Mouse (Mus musculus): Measurements from ENCODE around the gene Dqx1. TPM values are rescaled to one million over a fixed set of nuclear protein-coding genes. Genes with fewer than 3 reads are reported as not detected.

Gene Dqx1
- total and polyA plus RNA-seq, 2 experiments from 2014 or later: 0.11 to 0.30 TPM

DNA sequence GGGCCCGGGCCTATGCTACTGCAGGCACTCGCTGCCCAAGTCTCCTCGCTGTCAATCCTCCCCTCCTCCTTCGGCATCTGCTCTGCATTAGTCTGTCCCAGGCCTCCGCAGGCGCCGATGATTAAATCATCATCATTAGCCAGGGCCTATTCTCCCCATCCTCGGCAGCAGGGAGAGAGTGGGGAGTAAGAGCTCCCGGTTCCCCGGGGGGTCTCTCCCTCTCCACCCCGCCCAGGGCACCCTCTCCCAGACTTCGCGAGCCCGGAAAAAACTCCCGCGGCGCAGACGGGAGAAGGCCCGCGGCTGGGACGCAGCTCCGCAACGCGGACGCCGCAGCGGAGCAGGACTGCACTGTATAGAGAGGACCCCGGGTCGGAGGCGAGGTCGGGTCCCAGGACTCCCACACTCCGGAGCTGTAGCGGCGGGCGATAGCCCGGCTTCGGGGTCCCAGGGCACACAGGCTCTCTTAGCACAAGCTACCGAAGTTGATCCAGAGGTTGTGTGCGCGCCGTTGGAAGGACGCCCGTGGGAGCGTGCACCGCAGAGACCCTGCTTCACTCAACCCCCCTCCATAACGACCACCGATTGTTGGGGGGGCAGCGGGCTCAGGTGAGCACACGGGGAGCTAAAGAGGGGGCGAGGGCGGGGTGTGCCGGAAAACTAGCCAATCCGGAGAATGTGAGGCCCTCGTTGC lies 20.1 kb downstream of the Dqx1 start, which contains the start of gene Pcgf1:
Pcgf1 (plus strand) TSS at position 240 of the 694 bp plus-strand sequence.
- DNase-seq (ENCODE audit: low spot score) (peak; percentile 99), ATAC-seq (ENCODE audit: low FRiP score) (peak; percentile 67)
- Histone ChIP-seq H3K27me3 (ENCODE audit: insufficient read depth, low read length) (peaks cover 29% of the 10 kb centered on the region), H3K4me1 (ENCODE audit: insufficient read depth, low read length) (peaks cover 11% of the 10 kb centered on the region; the same call in 1 of the 2 replicates), H3K4me2 (ENCODE audit: low read depth, low read length, poor library complexity, severe bottlenecking) (peak within 1 kb of the TSS; percentile 89), H3K9ac (replicated peaks; ENCODE audit: low read length, poor library complexity, severe bottlenecking) (peak within 1 kb of the TSS; percentile 80), H3K27ac (ENCODE audit: low read depth, low read length) (peak within 1 kb of the TSS; percentile 92), H3K4me3 (ENCODE audit: low read depth, low read length) (peak within 1 kb of the TSS; percentile 73), H3K36me3 (ENCODE audit: insufficient read depth, low read length) (0 out of 2 replicates have a peak, but pooled peaks cover 2% of the 10 kb centered on the region), H3K9me3 (ENCODE audit: low read length) (no peaks in the 10 kb centered on the region)
- TF ChIP-seq CTCF (IDR thresholded peaks at IDR 0.05): no peak
- WGBS: under 1% methylated on average over 54 of the region's 54 CpGs

DNA sequence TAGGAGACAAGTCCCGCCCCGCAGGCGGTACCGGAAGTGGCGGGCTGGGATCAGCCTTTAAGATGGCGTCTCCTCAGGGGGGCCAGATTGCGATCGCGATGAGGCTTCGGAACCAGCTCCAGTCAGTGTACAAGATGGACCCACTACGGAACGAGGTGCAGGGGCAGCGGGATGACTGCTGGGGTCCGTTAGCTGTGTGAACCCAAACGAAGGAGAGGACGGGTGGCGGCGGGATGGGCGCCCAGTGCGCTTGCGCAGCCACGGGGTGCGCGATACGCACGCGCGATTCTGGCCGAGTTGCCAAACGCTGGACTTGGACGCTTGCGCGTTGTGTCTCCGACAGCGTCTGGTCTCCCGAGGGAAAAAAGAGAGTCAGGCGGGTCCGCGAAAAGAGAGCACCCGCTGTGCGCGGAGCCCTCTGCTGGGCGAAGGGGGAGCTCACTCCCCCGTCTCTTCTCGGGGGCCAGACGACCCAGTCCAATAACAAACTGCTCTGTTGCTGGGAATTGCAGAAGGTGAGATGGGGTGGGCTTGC lies 20.7 kb downstream of the Dqx1 start:
- Histone ChIP-seq H3K4me1 (ENCODE audit: insufficient read depth, low read length) (peaks cover 11% of the 10 kb centered on the region; the same call in 1 of the 2 replicates), H3K27ac (ENCODE audit: low read depth, low read length) (peak overlapping the region; percentile 92), H3K9me3 (ENCODE audit: low read length) (no peaks in the 10 kb centered on the region), H3K27me3 (ENCODE audit: insufficient read depth, low read length) (peaks cover 29% of the 10 kb centered on the region), H3K4me2 (ENCODE audit: low read depth, low read length, poor library complexity, severe bottlenecking) (peak overlapping the region; percentile 89), H3K36me3 (ENCODE audit: insufficient read depth, low read length) (0 out of 2 replicates have a peak, but pooled peaks cover 2% of the 10 kb centered on the region), H3K4me3 (ENCODE audit: low read depth, low read length) (peak overlapping the region; percentile 73), H3K9ac (replicated peaks; ENCODE audit: low read length, poor library complexity, severe bottlenecking) (peak overlapping the region; percentile 63)
- DNase-seq (ENCODE audit: low spot score): peak; percentile 96
- peak; percentile 94 for ATAC-seq (ENCODE audit: low FRiP score)
- peak; percentile 73 for TF ChIP-seq CTCF (IDR thresholded peaks at IDR 0.05)
- WGBS: under 1% methylated on average over 46 of the region's 46 CpGs

DNA sequence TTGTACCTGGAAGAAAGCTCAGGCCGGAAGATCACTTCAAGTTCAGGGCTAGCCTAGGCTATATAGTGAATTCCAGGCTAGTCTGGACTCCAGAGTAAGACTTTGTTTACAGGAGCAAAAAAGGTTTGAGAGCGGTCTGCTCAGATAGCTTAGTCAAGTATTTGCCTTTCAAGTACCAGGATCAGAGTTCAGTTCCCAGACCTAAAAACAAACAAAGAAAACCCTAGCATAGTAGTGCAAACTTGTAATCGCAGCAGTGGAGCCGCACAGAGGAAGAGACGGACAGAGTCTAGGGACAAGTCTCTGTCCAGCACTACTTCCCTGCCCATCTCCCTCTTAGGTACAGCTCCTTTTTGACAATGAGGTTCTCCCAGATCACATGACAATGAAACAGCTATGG lies 22.6 kb downstream of the Dqx1 start:
- DNase-seq (ENCODE audit: low spot score) (no peak), ATAC-seq (ENCODE audit: low FRiP score) (no peak)
- Histone ChIP-seq H3K36me3 (ENCODE audit: insufficient read depth, low read length) (0 out of 2 replicates have a peak, but pooled peaks cover 2% of the 10 kb centered on the region), H3K4me2 (ENCODE audit: low read depth, low read length, poor library complexity, severe bottlenecking) (no peak overlapping the region), H3K4me3 (ENCODE audit: low read depth, low read length) (no peak overlapping the region), H3K27ac (ENCODE audit: low read depth, low read length) (no peak overlapping the region), H3K4me1 (ENCODE audit: insufficient read depth, low read length) (peaks cover 11% of the 10 kb centered on the region; the same call in 1 of the 2 replicates), H3K27me3 (ENCODE audit: insufficient read depth, low read length) (peaks cover 30% of the 10 kb centered on the region), H3K9me3 (ENCODE audit: low read length) (no peaks in the 10 kb centered on the region), H3K9ac (replicated peaks; ENCODE audit: low read length, poor library complexity, severe bottlenecking) (no peak overlapping the region)
- 96% methylated on average over 5 of the region's 5 CpGs for WGBS
- TF ChIP-seq CTCF (IDR thresholded peaks at IDR 0.05): no peak

DNA sequence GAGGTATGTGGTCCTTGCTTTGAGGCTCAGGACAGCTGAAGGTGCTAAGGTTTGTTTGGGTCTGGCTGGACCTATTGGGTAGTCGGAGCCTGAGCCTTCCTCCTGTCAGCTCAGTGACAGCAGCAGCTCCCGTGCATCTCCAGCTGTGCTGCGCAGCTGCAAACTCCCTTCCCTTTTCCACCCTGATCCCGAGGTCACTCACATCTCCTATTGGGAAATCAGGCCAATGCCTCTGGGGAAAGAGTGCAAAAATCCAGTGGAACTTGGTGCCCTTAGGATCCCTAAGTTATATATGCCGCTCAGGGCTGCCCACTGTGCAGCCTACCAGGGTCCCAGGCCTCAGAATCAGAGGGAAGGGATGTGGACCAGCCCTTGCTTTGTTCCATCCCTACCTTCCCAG lies 25.9 kb downstream of the Dqx1 start:
- Histone ChIP-seq H3K27me3 (ENCODE audit: insufficient read depth, low read length) (peaks cover 57% of the 10 kb centered on the region), H3K4me3 (ENCODE audit: low read depth, low read length) (no peak overlapping the region), H3K4me2 (ENCODE audit: low read depth, low read length, poor library complexity, severe bottlenecking) (no peak overlapping the region), H3K4me1 (ENCODE audit: insufficient read depth, low read length) (peaks cover 7% of the 10 kb centered on the region; the same call in 1 of the 2 replicates), H3K27ac (ENCODE audit: low read depth, low read length) (no peak overlapping the region), H3K9ac (replicated peaks; ENCODE audit: low read length, poor library complexity, severe bottlenecking) (no peak overlapping the region), H3K36me3 (ENCODE audit: insufficient read depth, low read length) (0 out of 2 replicates have a peak, but pooled peaks cover 2% of the 10 kb centered on the region), H3K9me3 (ENCODE audit: low read length) (no peaks in the 10 kb centered on the region)
- WGBS: 16% methylated on average over 5 of the region's 5 CpGs
- no peak for ATAC-seq (ENCODE audit: low FRiP score)
- no peak for DNase-seq (ENCODE audit: low spot score)
- TF ChIP-seq CTCF (IDR thresholded peaks at IDR 0.05): no peak

DNA sequence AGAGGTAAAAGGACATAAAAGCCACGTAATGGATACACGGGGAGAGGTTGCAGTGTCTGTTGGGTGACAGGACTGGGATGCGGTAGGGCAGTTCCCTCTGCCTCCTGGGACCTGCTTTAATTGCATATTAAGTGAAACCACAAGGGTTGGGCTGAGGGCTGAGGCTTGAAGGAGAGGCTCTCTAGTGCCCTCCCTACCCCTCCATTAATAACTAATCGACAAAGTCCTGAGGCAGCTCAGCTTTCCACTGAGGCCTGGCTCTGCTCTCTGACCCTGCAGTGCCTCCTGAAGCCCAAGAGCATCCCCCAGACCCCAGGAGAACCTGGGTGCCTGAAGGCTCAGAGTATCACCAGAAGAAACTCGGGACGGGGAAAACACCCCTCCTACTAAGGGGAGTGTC lies 26.8 kb downstream of the Dqx1 start:
- TF ChIP-seq CTCF (IDR thresholded peaks at IDR 0.05): no peak
- no peaks in the 10 kb centered on the region for H3K9me3 ChIP-seq (ENCODE audit: low read length)
- no peak overlapping the region for H3K4me3 ChIP-seq (ENCODE audit: low read depth, low read length)
- 6% methylated on average over 6 of the region's 6 CpGs for WGBS
- H3K36me3 ChIP-seq (ENCODE audit: insufficient read depth, low read length): 0 out of 2 replicates have a peak, but pooled peaks cover 2% of the 10 kb centered on the region
- H3K4me2 ChIP-seq (ENCODE audit: low read depth, low read length, poor library complexity, severe bottlenecking): no peak overlapping the region
- no peak overlapping the region for H3K27ac ChIP-seq (ENCODE audit: low read depth, low read length)
- 0 out of 2 replicates have a peak, but pooled peaks cover 1% of the 10 kb centered on the region for H3K4me1 ChIP-seq (ENCODE audit: insufficient read depth, low read length)
- H3K27me3 ChIP-seq (ENCODE audit: insufficient read depth, low read length): peaks cover 65% of the 10 kb centered on the region
- no peak overlapping the region for H3K9ac ChIP-seq (replicated peaks; ENCODE audit: low read length, poor library complexity, severe bottlenecking)
- ATAC-seq (ENCODE audit: low FRiP score) (no peak), DNase-seq (ENCODE audit: low spot score) (no peak)
